Mouse (Mus musculus) gastrocnemius, adult 2 months (tissue): ENCODE results near the gene Krtap19-5. TPM values are rescaled to one million over a fixed set of nuclear protein-coding genes. Genes with fewer than 3 reads are reported as not detected.

ENCODE experiments used
- DNase-seq: peaks from one replicate; pipeline ENCODE4 v3.0.0; 2022
- H3K27ac ChIP-seq: fragments of 200-600 bp; 2 replicates; pipeline ENCODE4 v1.8.1; 2022; ENCODE audit warnings: mild to moderate bottlenecking
- H3K4me3 ChIP-seq: fragments of 200-600 bp; 2 replicates; pipeline ENCODE4 v1.8.1; 2022; ENCODE audit warnings: mild to moderate bottlenecking, moderate library complexity
- CTCF ChIP-seq: fragments of 200-600 bp; IDR thresholded peaks from 2 replicates; pipeline ENCODE4 v1.8.1; 2022; ENCODE audit warnings: antibody characterized with exemption, mild to moderate bottlenecking, moderate library complexity
- intact Hi-C: fragments of 180-260 bp; cut with DNase I; formaldehyde crosslinking; loops from one replicate; pipeline ENCODE4 v1.15.1; 2025
- long read RNA-seq, 2 experiments: library from polyadenylated mRNA; stranded (forward); transcript quantifications; one replicate each; pipeline ENCODE4 v2.0.0; 2021
- total RNA-seq, 2 experiments: library from RNA; stranded (reverse); gene quantifications; 2 replicates each; pipeline ENCODE4 v1.2.3; 2021

The Krtap19-5 gene
- not detected for total RNA-seq
- long read RNA-seq, experiment 1 = 0 reads
- long read RNA-seq, experiment 2 = 0 reads

GRCm38 (mm10) chr16:88896357-88896756 lies at the start of gene Krtap19-5:
Gene Krtap19-5 (minus strand): TSS chr16:88896457.
- DNase-seq = no peak
- Histone ChIP-seq H3K27ac (no peak within 1 kb of the TSS), H3K4me3 (no peak within 1 kb of the TSS)
- intact Hi-C loops = no loop called here
- no peak for TF ChIP-seq CTCF

- TF ChIP-seq CTCF = no peak
- H3K4me3 ChIP-seq = no peak overlapping the region
- DNase-seq = no peak
- intact Hi-C loops = no loop called here
- no peak overlapping the region for H3K27ac ChIP-seq
Observed at GRCm38 (mm10) chr16:88941106-88941505, 44.8 kb upstream of the Krtap19-5 start.

- no peak overlapping the region for H3K27ac ChIP-seq
- intact Hi-C loops = no loop called here
- no peak overlapping the region for H3K4me3 ChIP-seq
- TF ChIP-seq CTCF = peak; percentile 28
- no peak for DNase-seq
Observed at GRCm38 (mm10) chr16:88938252-88938651, 42.0 kb upstream of the Krtap19-5 start.

GRCm38 (mm10) chr16:88932165-88932564 lies 35.9 kb upstream of the Krtap19-5 start, which contains the start of gene Krtap19-9b:
Gene Krtap19-9b (minus strand): TSS chr16:88932265.
- DNase-seq = no peak
- intact Hi-C loops = no loop called here
- no peak for TF ChIP-seq CTCF
- Histone ChIP-seq H3K27ac (no peak within 1 kb of the TSS), H3K4me3 (no peak within 1 kb of the TSS)

- DNase-seq = no peak
- no peak for TF ChIP-seq CTCF
- intact Hi-C loops = no loop called here
- Histone ChIP-seq H3K4me3 (no peak overlapping the region), H3K27ac (no peak overlapping the region)
Observed at GRCm38 (mm10) chr16:88886870-88887269, 9.4 kb downstream of the Krtap19-5 start.

GRCm38 (mm10) chr16:88884989-88885388 lies 11.3 kb downstream of the Krtap19-5 start, which contains the start of gene Krtap19-4:
Gene Krtap19-4 (minus strand): TSS chr16:88885089.
- intact Hi-C loops = no loop called here
- no peak for TF ChIP-seq CTCF
- Histone ChIP-seq H3K4me3 (no peak within 1 kb of the TSS), H3K27ac (no peak within 1 kb of the TSS)
- no peak for DNase-seq

- DNase-seq = no peak
- no peak for TF ChIP-seq CTCF
- intact Hi-C loops = no loop called here
- H3K4me3 ChIP-seq = no peak within 1 kb of the TSS
- H3K27ac ChIP-seq = no peak within 1 kb of the TSS
Observed at GRCm38 (mm10) chr16:88877938-88878337, 18.3 kb downstream of the Krtap19-5 start, which contains the start of gene Krtap19-3. Gene Krtap19-3 (minus strand): TSS chr16:88878038.

- TF ChIP-seq CTCF = no peak
- no peak for DNase-seq
- intact Hi-C loops = no loop called here
- Histone ChIP-seq H3K27ac (no peak within 1 kb of the TSS), H3K4me3 (no peak within 1 kb of the TSS)
Observed at GRCm38 (mm10) chr16:88874169-88874568, 22.1 kb downstream of the Krtap19-5 start, which contains the start of gene Krtap19-2. Gene Krtap19-2 (minus strand): TSS chr16:88874269.

GRCm38 (mm10) chr16:88869311-88869710 lies 26.9 kb downstream of the Krtap19-5 start, which contains the start of gene Krtap19-1:
Gene Krtap19-1 (minus strand): TSS chr16:88869411.
- TF ChIP-seq CTCF = no peak
- intact Hi-C loops = no loop called here
- Histone ChIP-seq H3K27ac (no peak within 1 kb of the TSS), H3K4me3 (no peak within 1 kb of the TSS)
- no peak for DNase-seq

GRCm38 (mm10) chr16:88864887-88865407 lies 31.3 kb downstream of the Krtap19-5 start:
- TF ChIP-seq CTCF = no peak
- no peak overlapping the region for H3K4me3 ChIP-seq
- intact Hi-C loops = no loop called here
- DNase-seq = no peak
- H3K27ac ChIP-seq = no peak overlapping the region

- peak; percentile 64 for TF ChIP-seq CTCF
- no peak overlapping the region for H3K27ac ChIP-seq
Observed at GRCm38 (mm10) chr16:88851450-88851849, 44.8 kb downstream of the Krtap19-5 start.

GRCm38 (mm10) chr16:88848558-88848957 lies 47.7 kb downstream of the Krtap19-5 start:
- no peak for DNase-seq
- H3K4me3 ChIP-seq = no peak overlapping the region
- TF ChIP-seq CTCF = no peak
- H3K27ac ChIP-seq = no peak overlapping the region
- intact Hi-C loops = no loop called here

More at GRCm38 (mm10) chr16:88851450-88851849, 44.8 kb downstream of the Krtap19-5 start:
- no peak for DNase-seq
- intact Hi-C loops = no loop called here
- no peak overlapping the region for H3K4me3 ChIP-seq

- no peak overlapping the region for H3K27ac ChIP-seq
- intact Hi-C loops = no loop called here
- TF ChIP-seq CTCF = no peak
- no peak overlapping the region for H3K4me3 ChIP-seq
- no peak for DNase-seq
Observed at GRCm38 (mm10) chr16:88847363-88847762, 48.9 kb downstream of the Krtap19-5 start.

Other genes starting within 250 kb of the Krtap19-5 start
- not detected for gene Krtap26-1, start 248.7 kb downstream of the Krtap19-5 start, total RNA-seq
- not detected for gene Krtap27-1, start 224.8 kb downstream of the Krtap19-5 start, total RNA-seq
- not detected for gene 2310061N02Rik, start 188.5 kb downstream of the Krtap19-5 start, total RNA-seq
- not detected for gene Krtap13-1, start 167.6 kb downstream of the Krtap19-5 start, total RNA-seq
- gene Krtap13, start 144.8 kb downstream of the Krtap19-5 start, total RNA-seq = not detected
- not detected for gene 2310034C09Rik, start 137.6 kb downstream of the Krtap19-5 start, total RNA-seq
- not detected for gene 2310057N15Rik, start 122.3 kb downstream of the Krtap19-5 start, total RNA-seq
- gene Gm5965, start 118.6 kb downstream of the Krtap19-5 start, total RNA-seq = not detected
- gene Gm20741, start 84.2 kb downstream of the Krtap19-5 start, total RNA-seq = not detected
- gene Krtap15, start 76.2 kb downstream of the Krtap19-5 start, total RNA-seq = not detected
- gene Krtap14, start 70.3 kb downstream of the Krtap19-5 start, total RNA-seq = not detected
- not detected for gene Krtap19-1, start 27.0 kb downstream of the Krtap19-5 start, total RNA-seq
- not detected for gene Krtap19-2, start 22.2 kb downstream of the Krtap19-5 start, total RNA-seq
- not detected for gene Krtap19-3, start 18.4 kb downstream of the Krtap19-5 start, total RNA-seq
- gene Krtap19-4, start 11.4 kb downstream of the Krtap19-5 start, total RNA-seq = not detected
- gene Krtap19-9b, start 35.8 kb upstream of the Krtap19-5 start, total RNA-seq = not detected
- gene Krtap16-3, start 66.4 kb upstream of the Krtap19-5 start, total RNA-seq = not detected
- gene Krtap22-2, start 114.3 kb upstream of the Krtap19-5 start, total RNA-seq = not detected
- not detected for gene Gm10229, start 118.8 kb upstream of the Krtap19-5 start, total RNA-seq
- not detected for gene Krtap6-1, start 135.2 kb upstream of the Krtap19-5 start, total RNA-seq
- not detected for gene Gm10228, start 145.0 kb upstream of the Krtap19-5 start, total RNA-seq
- gene Krtap6-5, start 151.4 kb upstream of the Krtap19-5 start, total RNA-seq = not detected
- gene 1110025L11Rik, start 167.5 kb upstream of the Krtap19-5 start, total RNA-seq = not detected
- not detected for gene Krtap6-3, start 187.6 kb upstream of the Krtap19-5 start, total RNA-seq
- gene Gm6358, start 244.4 kb upstream of the Krtap19-5 start, total RNA-seq = not detected